Mouse (Mus musculus) CD4-positive, CD25-positive, alpha-beta regulatory T cell, adult 4 months (primary cell): ENCODE results near the gene Dnajc25. TPM values are rescaled to one million over a fixed set of nuclear protein-coding genes. Genes with fewer than 3 reads are reported as not detected.

Source experiments
- ATAC-seq: one replicate; pipeline ENCODE4 v1.8.0; 2017
- polyA plus RNA-seq, 2 experiments: library from polyadenylated mRNA; unstranded; fragments of 100-300 nt; shearing (Covaris generic); gene quantifications; one replicate each; pipeline ENCODE4 v1.2.1; 2017

The Dnajc25 gene
- 1 to 10 TPM; 1.1 to 1.6 TPM for polyA plus RNA-seq

- no peak for ATAC-seq
Measured at GRCm38 (mm10) chr4:58994762-58995161, at the start of gene Dnajc25. Gene Dnajc25, plus strand, starts transcription at chr4:58995062.

GRCm38 (mm10) chr4:58948391-58948790 lies 46.5 kb upstream of the Dnajc25 start:
- ATAC-seq = no peak

- ATAC-seq = no peak
Measured at GRCm38 (mm10) chr4:58952630-58953029, 42.2 kb upstream of the Dnajc25 start.

- no peak for ATAC-seq
Measured at GRCm38 (mm10) chr4:58961719-58962118, 33.1 kb upstream of the Dnajc25 start.

GRCm38 (mm10) chr4:58963271-58963670 lies 31.6 kb upstream of the Dnajc25 start:
- ATAC-seq = no peak

- ATAC-seq = no peak
Measured at GRCm38 (mm10) chr4:58965136-58965535, 29.7 kb upstream of the Dnajc25 start.

- no peak for ATAC-seq
Measured at GRCm38 (mm10) chr4:58970678-58971077, 24.2 kb upstream of the Dnajc25 start.

GRCm38 (mm10) chr4:58975711-58976110 lies 19.2 kb upstream of the Dnajc25 start:
- ATAC-seq = no peak

- ATAC-seq = no peak
Measured at GRCm38 (mm10) chr4:58981421-58981820, 13.4 kb upstream of the Dnajc25 start.

GRCm38 (mm10) chr4:58982806-58983205 lies 12.1 kb upstream of the Dnajc25 start:
- no peak for ATAC-seq

GRCm38 (mm10) chr4:58985157-58985648 lies 9.7 kb upstream of the Dnajc25 start:
- peak; percentile 70 for ATAC-seq

- ATAC-seq = peak; percentile 38
Measured at GRCm38 (mm10) chr4:58986540-58987190, 8.2 kb upstream of the Dnajc25 start, which contains the start of gene Ptgr1. Gene Ptgr1, minus strand, starts transcription at chr4:58987119.

GRCm38 (mm10) chr4:58989303-58989898 lies 5.5 kb upstream of the Dnajc25 start:
- ATAC-seq = no peak

GRCm38 (mm10) chr4:58990609-58991434 lies 4.0 kb upstream of the Dnajc25 start:
- ATAC-seq = no peak

- no peak for ATAC-seq
Measured at GRCm38 (mm10) chr4:58992195-58992594, 2.7 kb upstream of the Dnajc25 start.

- no peak for ATAC-seq
Measured at GRCm38 (mm10) chr4:58995251-58995693, 410 bp downstream of the Dnajc25 start.

- ATAC-seq = no peak
Measured at GRCm38 (mm10) chr4:58997081-58997480, 2.2 kb downstream of the Dnajc25 start.

GRCm38 (mm10) chr4:58998688-58999087 lies 3.8 kb downstream of the Dnajc25 start:
- no peak for ATAC-seq

- ATAC-seq = peak; percentile 36
Measured at GRCm38 (mm10) chr4:58999686-59000085, 4.8 kb downstream of the Dnajc25 start.

- peak; percentile 24 for ATAC-seq
Measured at GRCm38 (mm10) chr4:59000614-59001013, 5.8 kb downstream of the Dnajc25 start.

- peak; percentile 95 for ATAC-seq
Measured at GRCm38 (mm10) chr4:59002948-59003805, 8.3 kb downstream of the Dnajc25 start, which contains the start of gene Gm20503. Gene Gm20503, plus strand, starts transcription at chr4:59003210.

- no peak for ATAC-seq
Measured at GRCm38 (mm10) chr4:59003806-59004200, 8.9 kb downstream of the Dnajc25 start.
